10 mouse cellular contexts compared by ENCODE assay signal in genomic region chr13:114077584-114078270, GRCm38 (mm10).
A peak's percentile ranks its signal among the peaks of the same experiment; 100 is the strongest.
DNase-seq lines count a peak whose midpoint lies in the region; ATAC-seq and TF ChIP-seq lines count a peak whose summit lies in the region.
"Had no signal": no experiment of that assay in that cellular context is flagged by ENCODE, and none has a peak within 500 bp of the region (broad histone marks: within the 10 kb centered on the region; RNA-seq: fewer than 3 reads in every experiment).

No protein-coding gene starts in this region.

- 0 out of 2 replicates have a peak, but pooled peaks have one; percentile 28 for ATAC-seq in intestine, embryonic 15.5 days
- ATAC-seq in intestine, postnatal 0 days = no peak
- ATAC-seq in granulocyte monocyte progenitor cell, adult 5-6 weeks (replicated peaks; ENCODE audit: poor library complexity, severe bottlenecking) = peak; percentile 92
- ATAC-seq in midbrain, embryonic 13.5 days = peak; percentile 43

- H3K4me2 ChIP-seq in intestine, embryonic 15.5 days (replicated peaks) = no peak overlapping the region
- no peak overlapping the region for H3K4me2 ChIP-seq in intestine, postnatal 0 days (replicated peaks; ENCODE audit: low read depth)
- 0 out of 2 replicates have a peak overlapping the region, but pooled peaks have one; percentile 2 for H3K4me2 ChIP-seq in midbrain, embryonic 13.5 days (replicated peaks)
- H3K4me2 ChIP-seq: heart, embryonic 11.5 days had no signal

- no peak overlapping the region for H3K4me3 ChIP-seq in intestine, embryonic 15.5 days (replicated peaks)
- H3K4me3 ChIP-seq in intestine, postnatal 0 days (ENCODE audit: low read depth, low read length) = no peak overlapping the region
- H3K4me3 ChIP-seq in midbrain, embryonic 13.5 days (replicated peaks) = no peak overlapping the region

- peak; percentile 73 for DNase-seq in brain, embryonic 14.5 days (ENCODE audit: low read depth)
- DNase-seq in left cerebral cortex, postnatal 10 days (ENCODE audit: extremely low spot score in 1 of 2, low spot score in 2 of 2) = no peak
- DNase-seq in frontal cortex, postnatal 14 days (ENCODE audit: low spot score in 2 of 2) = no peak
- no peak for DNase-seq in urinary bladder, postnatal 36 days (ENCODE audit: low spot score in 2 of 2)
- DNase-seq: B cell, adult 2 months had no signal

- H3K4me1 ChIP-seq in intestine, embryonic 15.5 days (replicated peaks) = no peaks in the 10 kb centered on the region
- no peaks in the 10 kb centered on the region for H3K4me1 ChIP-seq in intestine, postnatal 0 days (replicated peaks; ENCODE audit: control insufficient read depth, insufficient read depth, low read length)
- peaks cover 27% of the 10 kb centered on the region for H3K4me1 ChIP-seq in midbrain, embryonic 13.5 days (replicated peaks)

- no peaks in the 10 kb centered on the region for H3K36me3 ChIP-seq in intestine, embryonic 15.5 days
- H3K36me3 ChIP-seq in intestine, postnatal 0 days (ENCODE audit: control insufficient read depth, insufficient read depth) = no peaks in the 10 kb centered on the region
- H3K36me3 ChIP-seq in midbrain, embryonic 13.5 days = no peaks in the 10 kb centered on the region

- no peak for TF ChIP-seq POLR2A in brain, embryonic 14.5 days (IDR thresholded peaks at IDR 0.05; ENCODE audit: borderline replicate concordance, extremely low read depth, insufficient read depth, insufficient read length, poor library complexity, severe bottlenecking)

- no peak overlapping the region for H3K9ac ChIP-seq in intestine, embryonic 15.5 days
- no peak overlapping the region for H3K9ac ChIP-seq in intestine, postnatal 0 days (ENCODE audit: low read depth, low read length)
- no peak overlapping the region for H3K9ac ChIP-seq in midbrain, embryonic 13.5 days (replicated peaks)

- TF ChIP-seq CTCF in intestine, postnatal 0 days (IDR thresholded peaks at IDR 0.05; ENCODE audit: low read depth) = no peak
- TF ChIP-seq CTCF in brain, embryonic 14.5 days (IDR thresholded peaks at IDR 0.05; ENCODE audit: borderline replicate concordance, extremely low read depth, insufficient read depth, insufficient read length) = no peak

- no peaks in the 10 kb centered on the region for H3K27me3 ChIP-seq in intestine, embryonic 15.5 days (replicated peaks)
- H3K27me3 ChIP-seq in intestine, postnatal 0 days (replicated peaks; ENCODE audit: control insufficient read depth, insufficient read depth, low read length) = no peaks in the 10 kb centered on the region
- H3K27me3 ChIP-seq in midbrain, embryonic 13.5 days = no peaks in the 10 kb centered on the region

- 72% methylated on average over 17 of the region's 17 CpGs for WGBS in intestine, embryonic 15.5 days
- 70% methylated on average over 17 of the region's 17 CpGs for WGBS in intestine, postnatal 0 days
- WGBS in midbrain, embryonic 13.5 days = 50% methylated on average over 17 of the region's 17 CpGs

- intact Hi-C loops in left cerebral cortex, postnatal 10 days (cut with DNase I) = loop anchor here (10.0 kb wide), 1 partner anchor 377 kb away; the partner anchor contains the start of gene Fst

- H3K27ac ChIP-seq in intestine, embryonic 15.5 days = no peak overlapping the region
- H3K27ac ChIP-seq in intestine, postnatal 0 days (ENCODE audit: low read depth, low read length) = no peak overlapping the region
- H3K27ac ChIP-seq in midbrain, embryonic 13.5 days = no peak overlapping the region

- no peaks in the 10 kb centered on the region for H3K9me3 ChIP-seq in intestine, embryonic 15.5 days
- no peaks in the 10 kb centered on the region for H3K9me3 ChIP-seq in intestine, postnatal 0 days (ENCODE audit: control insufficient read depth)
- H3K9me3 ChIP-seq in midbrain, embryonic 13.5 days = no peaks in the 10 kb centered on the region
